Mouse (Mus musculus): ENCODE results near the gene 4930507D05Rik.
"Not testable (repeated sequence)": the region's sequence is repeated elsewhere in the genome, so short reads cannot be mapped to it uniquely, and the experiment has no call there.

4930507D05Rik gene

GRCm38 (mm10) chr10:62476980-62477379 lies 27.7 kb downstream of the 4930507D05Rik start:
- DNase-seq (ENCODE audit: low spot score in 2 of 2), result no peak

- no peak for DNase-seq (ENCODE audit: low spot score in 2 of 2)
Observed at GRCm38 (mm10) chr10:62481108-62481852, 32.0 kb downstream of the 4930507D05Rik start.

- DNase-seq (ENCODE audit: low spot score in 2 of 2), result peak in 1 of 2 experiments; percentile 10
Observed at GRCm38 (mm10) chr10:62485878-62486582, 36.7 kb downstream of the 4930507D05Rik start.

GRCm38 (mm10) chr10:62486618-62487415 lies 37.5 kb downstream of the 4930507D05Rik start, which contains the start of gene Vps26a:
TSS of gene Vps26a (minus strand) at chr10:62486805.
- DNase-seq (ENCODE audit: low spot score in 2 of 2), result peak; percentile 98 to 99

GRCm38 (mm10) chr10:62488266-62488665 lies 39.0 kb downstream of the 4930507D05Rik start:
- peak in 1 of 2 experiments; percentile 30 for DNase-seq (ENCODE audit: low spot score in 2 of 2)

GRCm38 (mm10) chr10:62491681-62492080 lies 42.4 kb downstream of the 4930507D05Rik start:
- DNase-seq (ENCODE audit: low spot score in 2 of 2), result not testable (repeated sequence)

GRCm38 (mm10) chr10:62500088-62500915 lies 51.0 kb downstream of the 4930507D05Rik start:
- DNase-seq (ENCODE audit: low spot score in 2 of 2), result peak in 1 of 2 experiments; percentile 57
